Mouse (Mus musculus) ovary, postnatal 10 days (tissue): ENCODE measurements around the gene Spsb4.

Experiments
- DNase-seq: peaks from one replicate; pipeline ENCODE4 v3.0.0; 2022; ENCODE audit warnings: low spot score

Spsb4 gene

GRCm38 (mm10) chr9:97017121-97017810 lies 1.4 kb downstream of the Spsb4 start:
- DNase-seq = no peak

GRCm38 (mm10) chr9:97015751-97016150 lies 2.9 kb downstream of the Spsb4 start:
- DNase-seq = no peak

GRCm38 (mm10) chr9:97013698-97014097 lies 4.9 kb downstream of the Spsb4 start:
- no peak for DNase-seq

GRCm38 (mm10) chr9:97013153-97013552 lies 5.5 kb downstream of the Spsb4 start:
- DNase-seq = no peak

- DNase-seq = no peak
Measured at GRCm38 (mm10) chr9:97011454-97012195, 7.0 kb downstream of the Spsb4 start.

GRCm38 (mm10) chr9:97010447-97010846 lies 8.2 kb downstream of the Spsb4 start:
- DNase-seq = no peak

GRCm38 (mm10) chr9:97004726-97005125 lies 13.9 kb downstream of the Spsb4 start:
- DNase-seq = no peak

- DNase-seq = no peak
Measured at GRCm38 (mm10) chr9:97003173-97003572, 15.5 kb downstream of the Spsb4 start.

- DNase-seq = no peak
Measured at GRCm38 (mm10) chr9:97002654-97003053, 16.0 kb downstream of the Spsb4 start.

- DNase-seq = no peak
Measured at GRCm38 (mm10) chr9:97002025-97002424, 16.6 kb downstream of the Spsb4 start.

- DNase-seq = no peak
Measured at GRCm38 (mm10) chr9:97001458-97001857, 17.2 kb downstream of the Spsb4 start.

GRCm38 (mm10) chr9:96995717-96996116 lies 22.9 kb downstream of the Spsb4 start:
- DNase-seq = no peak

- DNase-seq = no peak
Measured at GRCm38 (mm10) chr9:96994733-96995132, 23.9 kb downstream of the Spsb4 start.

GRCm38 (mm10) chr9:96991118-96991517 lies 27.5 kb downstream of the Spsb4 start:
- no peak for DNase-seq

- DNase-seq = no peak
Measured at GRCm38 (mm10) chr9:96989389-96989990, 29.2 kb downstream of the Spsb4 start.

- DNase-seq = no peak
Measured at GRCm38 (mm10) chr9:96986797-96987473, 31.7 kb downstream of the Spsb4 start.

GRCm38 (mm10) chr9:96984034-96984433 lies 34.6 kb downstream of the Spsb4 start:
- no peak for DNase-seq

GRCm38 (mm10) chr9:96982940-96983339 lies 35.7 kb downstream of the Spsb4 start:
- DNase-seq = no peak

- no peak for DNase-seq
Measured at GRCm38 (mm10) chr9:96982351-96982750, 36.3 kb downstream of the Spsb4 start.

- DNase-seq = no peak
Measured at GRCm38 (mm10) chr9:96981836-96982235, 36.8 kb downstream of the Spsb4 start.

GRCm38 (mm10) chr9:96981121-96981520 lies 37.5 kb downstream of the Spsb4 start:
- DNase-seq = no peak
